Mouse (Mus musculus) embryonic facial prominence, embryonic 11.5 days (tissue): ENCODE data around the gene Ccdc137. TPM values are rescaled to one million over a fixed set of nuclear protein-coding genes. Genes with fewer than 3 reads are reported as not detected.

ENCODE experiments used
- ATAC-seq: fragments of 200-750 bp; cut with Nextera tagmentation; replicated peaks from 2 replicates; pipeline ENCODE4 v1.8.0; 2017; ENCODE audit warnings: low read depth; ENCODE audit not compliant: insufficient number of reproducible peaks, low FRiP score, low TSS enrichment
- DNase-seq: peaks from one replicate; pipeline ENCODE4 v3.0.0-alpha.2; 2015; ENCODE audit warnings: low spot score
- H3K27ac ChIP-seq: fragments of 300-500 bp; sonication (generic); replicated peaks from 2 replicates; pipeline ENCODE4 v1.5.1; 2014; ENCODE audit warnings: mild to moderate bottlenecking, low read depth, low read length, control low read depth
- H3K27me3 ChIP-seq: fragments of 300-500 bp; sonication (generic); 2 replicates; pipeline ENCODE4 v1.6.1; 2014; ENCODE audit warnings: mild to moderate bottlenecking, low read length, moderate library complexity, mixed read lengths; ENCODE audit not compliant: control insufficient read depth, insufficient read depth
- H3K36me3 ChIP-seq: fragments of 300-500 bp; sonication (generic); replicated peaks from 2 replicates; pipeline ENCODE4 v1.6.1; 2014; ENCODE audit warnings: low read depth, mild to moderate bottlenecking, low read length, moderate library complexity, mixed read lengths; ENCODE audit not compliant: control insufficient read depth, insufficient read depth
- H3K4me1 ChIP-seq: fragments of 300-500 bp; sonication (generic); 2 replicates; pipeline ENCODE4 v1.6.1; 2014; ENCODE audit warnings: low read length, mixed read lengths; ENCODE audit not compliant: control insufficient read depth, insufficient read depth
- H3K4me2 ChIP-seq: fragments of 300-500 bp; sonication (generic); 2 replicates; pipeline ENCODE4 v1.6.1; 2014; ENCODE audit warnings: low read depth, mild to moderate bottlenecking, control low read depth, low read length, moderate library complexity
- H3K4me3 ChIP-seq: fragments of 300-500 bp; sonication (generic); 2 replicates; pipeline ENCODE4 v1.5.1; 2014; ENCODE audit warnings: low read depth, low read length, control low read depth
- H3K9ac ChIP-seq: fragments of 300-500 bp; sonication (generic); replicated peaks from 2 replicates; pipeline ENCODE4 v1.6.1; 2014; ENCODE audit warnings: mild to moderate bottlenecking, control low read depth, low read length
- H3K9me3 ChIP-seq: fragments of 300-500 bp; sonication (generic); replicated peaks from 2 replicates; pipeline ENCODE4 v1.6.1; 2016; ENCODE audit warnings: mild to moderate bottlenecking, low read length, inconsistent platforms, mixed read lengths; ENCODE audit not compliant: control insufficient read depth
- WGBS: fragments of 180-500 bp; shearing (Covaris S2); extraction: QIAGEN DNeasy Blood & Tissue Kit; methylation state at CpG from one replicate; pipeline ENCODE4 v1.1.7; 2014; 5-methylcytosine and 5-hydroxymethylcytosine counted together
- polyA plus RNA-seq: library from polyadenylated mRNA; unstranded; fragments of >200 nt; fragmentation: Nextera tagmentation; extraction: Ambion mirVana; gene quantifications from 2 replicates; pipeline ENCODE4 v1.2.1, GENCODE M21; 2014

Gene Ccdc137
- polyA plus RNA-seq, 1 experiment from 2014 or later, result 28.5 TPM

GRCm38 (mm10) chr11:120506899-120507298 is 49.0 kb downstream of the Ccdc137 start:
- Histone ChIP-seq H3K9me3 (no peaks in the 10 kb centered on the region), H3K4me1 (no peaks in the 10 kb centered on the region; the same call in 1 of the 2 replicates), H3K27ac (no peak overlapping the region), H3K9ac (no peak overlapping the region), H3K4me3 (no peak overlapping the region), H3K4me2 (no peak overlapping the region), H3K36me3 (no peaks in the 10 kb centered on the region), H3K27me3 (no peaks in the 10 kb centered on the region)
- ATAC-seq (no peak), DNase-seq (no peak)
- WGBS, result 65% methylated on average over 4 of the region's 4 CpGs

GRCm38 (mm10) chr11:120507611-120508289 is 49.8 kb downstream of the Ccdc137 start:
- no peaks in the 10 kb centered on the region; the same call in 1 of the 2 replicates for H3K4me1 ChIP-seq
- 78% methylated on average over 13 of the region's 13 CpGs for WGBS
- H3K27ac ChIP-seq, result no peak overlapping the region
- no peaks in the 10 kb centered on the region for H3K27me3 ChIP-seq
- no peaks in the 10 kb centered on the region for H3K9me3 ChIP-seq
- no peak overlapping the region for H3K9ac ChIP-seq
- no peak overlapping the region for H3K4me2 ChIP-seq
- DNase-seq (no peak), ATAC-seq (no peak)
- no peak overlapping the region for H3K4me3 ChIP-seq
- H3K36me3 ChIP-seq, result no peaks in the 10 kb centered on the region

- DNase-seq, result no peak
- no peak overlapping the region for H3K4me3 ChIP-seq
- 89% methylated on average over 9 of the region's 9 CpGs for whole genome bisulfite sequencing
These were observed 50.5 kb downstream of the Ccdc137 start for GRCm38 (mm10) chr11:120508290-120508870.

GRCm38 (mm10) chr11:120509940-120510339 is 52.0 kb downstream of the Ccdc137 start:
- ATAC-seq (no peak), DNase-seq (no peak)
- H3K4me1 ChIP-seq, result no peaks in the 10 kb centered on the region; the same call in 1 of the 2 replicates
- H3K4me3 ChIP-seq, result no peak overlapping the region
- H3K27me3 ChIP-seq, result no peaks in the 10 kb centered on the region
- H3K4me2 ChIP-seq, result no peak overlapping the region
- no peak overlapping the region for H3K27ac ChIP-seq
- no peak overlapping the region for H3K9ac ChIP-seq
- H3K36me3 ChIP-seq, result no peaks in the 10 kb centered on the region
- no peaks in the 10 kb centered on the region for H3K9me3 ChIP-seq
- WGBS, result 25% methylated on average over 4 of the region's 4 CpGs

More at GRCm38 (mm10) chr11:120508290-120508870, 50.5 kb downstream of the Ccdc137 start:
- Histone ChIP-seq H3K4me1 (no peaks in the 10 kb centered on the region; the same call in 1 of the 2 replicates), H3K27ac (no peak overlapping the region), H3K4me2 (no peak overlapping the region), H3K36me3 (no peaks in the 10 kb centered on the region), H3K27me3 (no peaks in the 10 kb centered on the region), H3K9ac (no peak overlapping the region), H3K9me3 (no peaks in the 10 kb centered on the region)
- no peak for ATAC-seq

- Histone ChIP-seq H3K27me3 (no peaks in the 10 kb centered on the region), H3K4me3 (0 out of 2 replicates have a peak overlapping the region, but pooled peaks have one; percentile 6), H3K4me2 (peak overlapping the region; percentile 40), H3K9ac (peak overlapping the region; percentile 61), H3K36me3 (no peaks in the 10 kb centered on the region), H3K27ac (no peak overlapping the region; the same call in 1 of the 2 replicates), H3K9me3 (no peaks in the 10 kb centered on the region), H3K4me1 (no peaks in the 10 kb centered on the region; the same call in 1 of the 2 replicates)
- DNase-seq (peak; percentile 48), ATAC-seq (no peak)
- WGBS, result 4% methylated on average over 16 of the region's 16 CpGs
These were observed 52.6 kb downstream of the Ccdc137 start for GRCm38 (mm10) chr11:120510375-120511030.

- Histone ChIP-seq H3K9me3 (no peaks in the 10 kb centered on the region), H3K27ac (no peak overlapping the region), H3K36me3 (no peaks in the 10 kb centered on the region), H3K9ac (no peak overlapping the region), H3K4me3 (no peak overlapping the region), H3K4me2 (no peak overlapping the region), H3K4me1 (no peaks in the 10 kb centered on the region; the same call in 1 of the 2 replicates), H3K27me3 (no peaks in the 10 kb centered on the region)
- no peak for ATAC-seq
- WGBS, result 35% methylated on average over 6 of the region's 6 CpGs
- no peak for DNase-seq
These were observed 55.0 kb downstream of the Ccdc137 start for GRCm38 (mm10) chr11:120512790-120513453.
